Mouse (Mus musculus) CD4-positive helper T cell, adult 2 months (primary cell): Measurements from ENCODE around the gene Agap1.

Experiments used
- DNase-seq: peaks from one replicate; pipeline ENCODE4 v3.0.0-alpha.2; 2012; ENCODE audit warnings: low read depth, missing footprints, low spot score

The Agap1 gene

DNA sequence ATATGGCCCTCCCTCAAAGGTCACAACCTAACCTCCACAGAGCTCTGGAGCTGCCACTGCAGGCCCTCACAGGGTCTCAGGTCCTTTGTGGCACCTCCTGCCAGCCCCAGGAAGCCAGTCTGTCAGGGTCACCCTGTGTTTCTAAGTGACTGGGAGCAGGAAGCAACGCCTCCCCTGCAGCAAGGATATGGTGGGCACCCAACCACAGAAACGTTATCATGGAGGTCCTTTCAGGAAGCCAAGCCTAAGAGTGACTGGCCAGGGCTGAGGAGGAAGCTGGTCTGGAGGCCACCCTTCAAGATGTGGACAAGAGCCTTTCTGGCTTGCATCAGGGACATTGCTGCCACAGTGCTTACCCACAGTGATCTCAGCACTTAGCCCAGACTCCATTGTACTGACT is 444.4 kb downstream of the Agap1 start:
- no peak for DNase-seq

DNA sequence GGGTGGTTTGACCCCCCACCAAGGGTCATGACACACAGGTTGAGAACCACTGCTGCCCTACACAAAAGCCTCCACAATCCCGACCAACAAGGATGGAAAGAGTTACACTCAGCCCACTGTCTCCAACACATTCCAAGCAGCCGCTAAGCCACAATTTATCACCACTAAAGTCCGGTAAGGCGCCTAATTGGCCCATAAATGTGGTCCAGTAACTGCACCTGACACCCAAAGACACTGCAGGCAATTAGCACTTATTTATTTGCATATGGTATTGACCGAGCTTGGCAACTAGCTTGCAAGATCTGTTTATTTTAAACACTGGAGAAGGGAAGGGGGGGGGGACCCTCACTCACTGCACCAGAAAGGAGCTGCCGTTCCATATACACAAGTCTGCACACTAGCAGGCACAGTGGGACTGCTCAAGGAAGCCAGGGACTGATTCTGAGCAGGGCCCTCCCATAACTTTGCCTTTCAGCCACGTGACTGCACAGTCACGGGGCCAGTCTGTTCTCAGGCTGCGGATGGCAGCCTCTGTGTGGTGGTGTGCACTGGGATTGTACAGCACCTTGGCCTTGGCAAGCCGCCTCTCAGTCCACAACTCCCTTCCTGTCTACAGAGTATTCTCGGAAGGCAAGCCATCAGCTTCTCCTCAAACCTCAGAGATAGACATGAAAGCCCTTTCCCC is 445.3 kb downstream of the Agap1 start:
- DNase-seq: no peak

DNA sequence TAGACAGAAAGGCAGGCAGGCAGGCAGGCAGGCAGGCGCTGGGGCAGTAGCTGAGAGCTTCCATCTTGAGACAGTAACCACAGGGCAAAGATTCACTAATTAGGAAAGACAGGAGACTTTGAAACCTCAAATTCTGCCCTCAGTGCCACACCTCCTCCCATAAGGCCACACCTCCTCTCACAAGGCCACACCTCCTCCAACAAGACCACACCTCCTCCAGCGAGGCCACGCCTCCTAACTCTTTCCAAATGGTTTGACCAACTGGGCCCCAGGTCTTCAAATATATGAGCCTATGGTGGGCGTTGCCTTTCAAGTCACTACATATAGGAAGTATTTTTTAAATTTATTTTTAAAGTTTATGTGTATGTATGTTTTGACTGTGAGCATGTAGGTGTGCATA is 446.8 kb downstream of the Agap1 start:
- no peak for DNase-seq

DNA sequence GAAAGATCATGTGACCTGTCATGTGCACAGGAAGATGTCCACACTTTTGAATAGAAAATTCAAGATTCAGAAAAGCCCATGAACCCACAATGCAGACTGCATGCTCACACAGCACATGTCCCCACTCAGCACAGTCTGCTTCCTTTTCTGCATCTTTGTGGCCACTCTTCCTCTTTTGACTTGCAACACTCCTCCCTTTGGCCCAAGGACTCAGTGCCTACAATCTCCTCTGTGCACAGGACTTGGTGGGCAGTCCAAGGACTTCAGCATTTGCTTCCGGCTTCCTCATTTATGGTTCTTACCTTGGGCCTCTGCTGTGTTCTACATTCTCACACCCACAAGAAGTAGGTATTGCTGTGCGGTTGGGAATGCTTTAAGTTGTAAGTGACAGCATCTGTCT is 447.6 kb downstream of the Agap1 start:
- DNase-seq: no peak

DNA sequence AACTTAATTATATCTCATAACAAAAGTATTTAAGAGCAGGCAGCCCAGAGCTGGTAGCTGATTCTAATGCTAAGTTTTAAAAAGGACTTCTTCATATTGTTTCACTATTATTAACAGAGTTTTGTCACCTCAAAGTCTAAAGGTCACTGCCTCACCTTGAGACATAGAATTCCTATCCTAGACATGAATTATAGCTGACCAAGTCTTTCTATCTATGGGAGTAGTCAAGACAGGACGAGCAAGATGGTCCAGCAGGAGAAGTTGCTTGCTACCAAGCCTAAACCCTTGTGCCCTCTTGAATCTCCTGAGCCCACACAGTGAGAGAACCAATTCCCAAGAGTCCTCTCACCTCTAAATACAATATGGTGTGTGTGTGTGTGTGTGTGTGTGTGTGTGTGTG is 448.0 kb downstream of the Agap1 start:
- no peak for DNase-seq

DNA sequence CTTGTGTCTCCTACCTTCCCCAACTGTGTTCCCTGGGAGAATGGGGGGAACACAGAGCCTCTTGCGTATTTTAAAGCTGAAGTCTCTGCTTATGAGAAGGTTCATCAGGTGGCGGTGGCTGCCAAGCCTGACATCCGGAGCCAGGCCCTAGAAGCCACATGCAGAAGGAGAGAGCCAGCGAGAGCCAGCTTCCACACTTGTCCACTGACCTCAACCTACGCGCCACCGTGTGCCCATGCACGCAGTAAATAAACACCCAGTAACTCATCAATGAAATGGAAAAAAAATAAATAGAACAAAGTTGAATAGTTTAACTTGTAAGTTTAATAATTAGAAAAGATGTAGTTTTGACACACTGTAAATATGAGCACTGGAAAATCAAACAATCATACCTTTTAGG is 455.2 kb downstream of the Agap1 start:
- DNase-seq: no peak

- DNase-seq: no peak
These were observed 457.8 kb downstream of the Agap1 start for GRCm38 (mm10) chr1:89912392-89912791.

DNA sequence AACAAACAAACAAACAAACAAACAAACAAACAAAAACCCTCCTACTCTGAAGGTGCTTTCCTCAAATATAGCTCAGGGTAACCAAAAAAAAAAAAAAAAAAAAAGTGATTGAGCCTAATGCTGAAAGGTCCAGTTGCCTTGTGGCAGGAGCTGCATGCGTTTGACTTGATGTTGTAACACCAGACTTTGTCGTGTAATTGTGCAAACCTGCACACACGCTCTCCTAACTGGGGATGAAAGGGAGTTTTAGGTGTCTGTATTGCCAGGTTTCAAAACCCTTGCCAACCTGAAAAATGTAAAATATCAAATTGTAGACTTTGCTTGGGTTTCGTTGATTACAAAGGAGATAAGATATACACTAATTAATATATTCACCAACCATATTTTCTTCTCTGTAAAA is 459.0 kb downstream of the Agap1 start:
- DNase-seq: no peak

GRCm38 (mm10) chr1:89918111-89918510 is 463.5 kb downstream of the Agap1 start:
- DNase-seq: no peak

DNA sequence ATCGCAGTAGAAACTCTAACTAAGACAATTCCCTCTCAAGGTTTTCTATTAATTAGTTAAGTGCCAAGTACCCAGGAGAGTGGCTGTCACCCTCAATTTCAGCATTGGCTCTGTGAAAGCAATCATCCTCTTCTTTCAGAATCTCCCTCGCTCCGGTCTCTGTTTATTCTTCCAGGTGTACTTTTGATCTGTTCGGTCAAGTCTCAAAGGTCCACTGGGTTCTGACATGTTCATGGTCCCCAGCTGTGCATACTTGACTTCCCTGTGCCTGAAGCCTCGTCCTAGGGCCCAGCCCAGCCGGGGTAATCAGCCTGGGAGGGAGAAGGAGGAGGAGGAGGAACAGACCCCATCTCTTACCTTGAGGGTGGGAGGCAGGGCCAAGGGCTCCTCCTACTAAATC is 464.6 kb downstream of the Agap1 start:
- DNase-seq: no peak

- DNase-seq: no peak
These were observed 467.2 kb downstream of the Agap1 start for GRCm38 (mm10) chr1:89921806-89922205.

DNA sequence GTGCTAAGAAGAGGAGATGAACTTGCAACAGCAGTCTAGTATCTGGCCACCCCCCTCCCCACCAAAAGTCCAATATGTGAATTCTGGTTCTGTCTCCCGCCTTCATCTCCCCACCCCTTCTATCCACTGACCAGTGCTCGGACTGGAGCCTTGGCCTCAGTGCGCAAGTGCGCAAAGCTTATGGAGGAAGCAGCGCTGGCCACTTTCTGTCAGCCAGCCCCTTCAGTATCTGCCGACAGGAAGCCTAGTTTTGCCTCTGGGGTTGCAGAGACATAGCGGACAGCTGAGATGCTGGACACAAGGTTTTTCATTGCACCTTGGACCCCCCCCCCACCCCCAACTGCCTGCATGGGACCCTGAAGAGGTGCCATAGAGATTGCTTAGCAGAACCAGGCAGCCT is 467.7 kb downstream of the Agap1 start:
- no peak for DNase-seq

DNA sequence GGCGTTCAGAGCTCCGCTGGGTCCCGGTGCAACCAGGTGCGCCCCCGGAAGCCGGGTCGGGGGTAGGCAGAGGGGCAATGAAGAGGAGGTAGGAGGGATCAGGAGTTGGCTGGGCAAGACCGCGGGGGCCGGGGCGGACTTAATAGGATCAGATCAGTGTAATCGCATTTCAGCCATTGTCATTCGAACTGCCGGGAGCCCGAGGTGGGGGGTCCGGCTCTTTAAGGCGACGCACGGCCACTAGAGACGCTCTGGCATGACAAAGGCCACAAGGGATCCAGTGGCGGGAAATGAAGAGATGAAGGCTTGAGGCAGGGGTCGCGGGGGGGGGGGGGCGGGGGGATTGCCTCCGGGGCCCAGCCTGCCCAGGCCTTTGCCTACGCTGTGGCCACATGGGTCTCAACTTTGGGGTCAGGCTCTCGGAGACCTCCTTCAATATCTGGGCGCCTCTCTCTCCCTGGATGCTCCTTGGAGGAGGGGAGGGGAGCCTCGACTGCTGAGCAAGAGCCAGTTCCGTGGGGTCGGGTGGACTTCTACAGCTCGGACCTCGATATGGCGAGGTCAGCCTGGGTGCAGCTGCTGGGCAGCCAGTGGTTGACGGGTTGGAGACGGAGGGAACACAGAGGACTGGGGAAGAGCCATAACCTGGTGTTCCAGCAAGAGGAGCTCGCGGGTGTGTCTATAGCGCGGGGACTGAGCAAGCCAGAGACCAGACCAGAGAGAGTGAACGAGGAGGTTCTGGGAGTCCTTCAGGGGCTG is 468.5 kb downstream of the Agap1 start:
- no peak for DNase-seq

DNA sequence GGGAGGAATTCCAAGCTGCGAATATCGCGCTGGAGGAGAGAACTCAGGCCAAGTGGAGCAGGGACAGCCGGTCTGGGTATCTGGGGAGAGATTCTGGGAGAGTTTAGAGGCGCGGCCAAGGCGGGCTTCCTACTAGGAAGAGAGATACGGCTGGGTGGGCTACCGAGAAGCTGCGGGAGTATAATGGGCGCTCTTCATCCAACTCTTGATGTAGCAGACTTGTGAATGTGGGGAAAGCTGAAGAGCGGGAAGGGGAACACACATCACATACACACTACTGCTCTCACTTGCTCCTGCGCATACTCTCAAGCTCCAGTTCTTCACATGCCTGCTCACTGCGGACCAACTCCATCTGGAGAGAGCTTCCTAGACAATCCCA is 469.0 kb downstream of the Agap1 start:
- no peak for DNase-seq

DNA sequence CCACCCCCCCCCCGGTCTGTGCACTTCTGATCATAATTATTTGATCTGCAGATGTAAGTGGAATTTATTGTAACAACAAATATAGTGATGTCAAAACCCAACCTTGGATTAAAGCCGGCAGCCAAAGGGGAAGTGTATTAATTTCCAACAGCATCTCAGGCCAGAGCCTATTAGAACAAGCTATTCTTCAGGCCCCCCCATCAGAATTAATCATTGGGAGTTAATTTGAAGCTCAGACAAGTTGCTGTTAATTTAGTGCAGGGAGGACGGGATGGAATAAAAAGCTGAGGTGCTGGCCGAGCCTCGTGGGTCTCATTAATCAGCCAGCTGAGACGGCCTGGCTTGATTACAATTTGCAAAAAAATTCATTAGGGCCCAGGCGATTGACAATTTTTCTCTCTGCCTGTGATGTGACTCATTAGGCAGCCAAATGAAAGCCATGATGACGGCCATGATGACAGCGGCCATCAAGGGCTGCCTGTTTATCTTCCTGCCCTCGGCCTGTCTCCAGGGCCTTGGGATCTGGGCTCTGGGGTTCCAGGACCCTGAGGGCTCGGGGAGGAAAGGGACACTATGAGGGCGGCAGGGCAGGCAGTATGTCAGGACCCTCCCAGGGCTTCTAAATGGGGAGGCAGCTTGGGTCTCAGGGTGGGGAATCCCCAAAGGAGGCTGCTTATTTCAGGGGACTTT is 471.0 kb downstream of the Agap1 start:
- no peak for DNase-seq

- DNase-seq: no peak
These were observed 472.0 kb downstream of the Agap1 start for GRCm38 (mm10) chr1:89926583-89927060.

- no peak for DNase-seq
These were observed 472.6 kb downstream of the Agap1 start for GRCm38 (mm10) chr1:89927061-89927661.

- DNase-seq: no peak
These were observed 474.1 kb downstream of the Agap1 start for GRCm38 (mm10) chr1:89928676-89929075.

GRCm38 (mm10) chr1:89929181-89929580 is 474.6 kb downstream of the Agap1 start:
- DNase-seq: no peak

DNA sequence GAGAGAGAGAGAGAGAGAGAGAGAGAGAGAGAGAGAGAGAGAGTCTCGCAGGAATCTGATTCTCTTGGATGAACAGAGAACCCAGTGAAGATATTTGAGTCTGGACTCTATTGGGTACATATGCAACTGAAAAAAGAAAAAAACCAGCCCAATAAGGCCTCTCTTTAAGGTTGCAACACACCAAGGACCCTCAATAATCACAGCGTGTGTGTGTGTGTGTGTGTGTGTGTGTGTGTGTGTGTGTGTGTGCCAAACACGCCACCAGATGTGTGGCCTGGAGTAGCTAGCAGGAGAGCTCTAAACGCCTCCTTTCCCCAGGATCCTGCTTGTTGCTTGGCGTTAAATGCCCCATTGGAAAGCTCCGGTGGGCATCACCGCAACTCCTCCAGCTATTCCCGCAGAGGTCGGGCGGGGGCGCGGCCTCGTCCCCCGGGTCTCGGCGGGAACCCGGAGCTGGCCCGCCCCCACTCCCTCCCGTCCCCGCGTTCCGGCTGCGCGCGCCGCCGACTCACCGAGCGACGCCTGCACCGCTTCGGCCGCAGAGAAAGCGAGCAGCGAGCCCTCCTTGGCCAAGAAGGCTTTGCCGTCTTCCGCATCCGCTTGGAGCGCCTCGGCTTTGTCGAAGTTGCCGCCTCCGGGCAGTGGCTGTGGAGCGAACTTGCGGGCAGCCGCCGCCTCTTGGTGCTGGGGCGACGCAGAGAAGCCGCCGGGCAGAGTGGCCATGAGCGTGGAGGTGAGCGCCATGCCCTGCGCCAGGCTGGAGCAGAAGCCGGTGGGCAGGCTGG is 475.3 kb downstream of the Agap1 start:
- no peak for DNase-seq

GRCm38 (mm10) chr1:89930551-89930950 is 475.9 kb downstream of the Agap1 start:
- no peak for DNase-seq
